Mouse (Mus musculus) cerebellum, adult 8-10 months (tissue): ENCODE measurements around the gene Olfr372.
"Not testable (repeated sequence)": the region's sequence is repeated elsewhere in the genome, so short reads cannot be mapped to it uniquely, and the experiment has no call there.

ENCODE experiments used
- DNase-seq: peaks from one replicate; pipeline ENCODE4 v3.0.0; 2022

Gene Olfr372

GRCm38 (mm10) chr8:72099377-72100103, 58.5 kb downstream of the Olfr372 start:
- DNase-seq, result not testable (repeated sequence)

GRCm38 (mm10) chr8:72105165-72105564, 64.1 kb downstream of the Olfr372 start:
- no peak for DNase-seq

DNA sequence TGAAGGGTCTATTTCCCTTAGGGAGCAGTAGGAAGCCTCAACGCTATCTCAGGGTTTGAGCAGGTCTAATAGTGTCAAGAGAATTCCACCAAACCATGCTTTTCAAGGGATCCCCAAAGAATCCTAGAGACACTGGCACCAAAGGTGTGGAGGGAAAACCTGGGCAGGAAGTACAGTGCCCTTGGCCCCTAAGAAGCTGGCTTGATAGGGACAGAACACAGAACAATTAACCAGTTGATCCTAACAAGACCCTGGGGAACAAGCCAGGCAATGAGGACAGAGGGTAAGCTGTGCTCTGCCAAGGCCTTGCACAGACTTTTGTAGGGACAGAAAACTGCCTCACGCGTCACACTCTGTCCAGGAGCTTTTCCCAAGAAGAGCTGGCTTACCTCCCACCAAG, 65.7 kb downstream of the Olfr372 start, which contains the start of gene Olfr374:
Olfr374 (plus strand) TSS at position 301 of the 400 bp plus-strand sequence.
- DNase-seq, result no peak
